Comparison of ENCODE assay signal across 10 mouse cellular contexts in the genomic region with DNA sequence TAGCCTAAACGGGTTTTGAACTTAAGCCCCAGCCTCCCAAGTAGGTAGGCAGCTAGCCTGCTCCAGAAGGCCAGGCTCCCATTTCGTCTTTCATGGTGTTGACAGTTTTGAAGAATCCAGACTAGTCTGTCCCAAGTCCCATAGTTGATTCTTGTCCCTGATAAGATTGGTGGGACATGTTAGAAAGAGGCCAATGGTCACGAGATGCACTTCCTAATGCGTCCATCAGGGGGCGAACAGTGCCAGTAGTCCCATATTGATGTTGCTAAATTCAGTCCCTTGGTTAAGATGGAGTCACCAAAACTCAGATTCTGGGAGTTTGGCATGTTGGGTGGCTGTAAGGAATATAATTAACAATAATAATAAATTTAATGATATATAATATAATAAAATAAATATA. TPM values are rescaled to one million over a fixed set of nuclear protein-coding genes. Genes with fewer than 3 reads are reported as not detected.
DNase-seq lines count a peak whose midpoint lies in the region; TF ChIP-seq lines count a peak whose summit lies in the region.
"Had no signal": no experiment of that assay in that cellular context is flagged by ENCODE, and none has a peak within 500 bp of the region (broad histone marks: within the 10 kb centered on the region; RNA-seq: fewer than 3 reads in every experiment).

No protein-coding gene starts in this region.

- DNase-seq in gastrocnemius, adult 18-20 months (ENCODE audit: low spot score) = peak; percentile 19
- DNase-seq in gastrocnemius, adult 8-10 months (ENCODE audit: low spot score in 2 of 2) = no peak
- peak; percentile 18 for DNase-seq in right cerebral cortex, adult 18-20 months
- DNase-seq in right cerebral cortex, postnatal 10 days (ENCODE audit: low spot score in 2 of 2) = no peak
- peak; percentile 49 for DNase-seq in forelimb bud, embryonic 11.5 days (ENCODE audit: low read depth, low spot score)
- peak; percentile 46 for DNase-seq in lung, adult 2 months
- peak; percentile 20 for DNase-seq in thymus, postnatal 14 days

- H3K4me3 ChIP-seq in bone marrow, adult 2 months (replicated peaks; ENCODE audit: control insufficient read depth, low read depth, low read length) = no peak overlapping the region
- no peak overlapping the region for H3K4me3 ChIP-seq in lung, adult 2 months (replicated peaks; ENCODE audit: extremely low read depth, low read depth, low read length)
- H3K4me3 ChIP-seq: hindbrain, embryonic 15.5 days; neural tube, embryonic 12.5 days had no signal

- H3K27ac ChIP-seq in bone marrow, adult 2 months (ENCODE audit: control insufficient read depth, insufficient read depth, low read depth, low read length, poor library complexity) = no peak overlapping the region
- H3K27ac ChIP-seq: hindbrain, embryonic 15.5 days; neural tube, embryonic 12.5 days had no signal

- 38% methylated on average over 5 of the region's 5 CpGs for WGBS in bone marrow, adult 2 months
- 28% methylated on average over 5 of the region's 5 CpGs for WGBS in lung, adult 2 months

- peak; percentile 57 for TF ChIP-seq CTCF in bone marrow, adult 2 months (IDR thresholded peaks at IDR 0.05; ENCODE audit: control insufficient read depth, insufficient read depth, low read length)
- peak; percentile 70 for TF ChIP-seq CTCF in lung, adult 2 months (IDR thresholded peaks at IDR 0.05; ENCODE audit: insufficient read depth, low read length)

- H3K4me1 ChIP-seq in bone marrow, adult 2 months (ENCODE audit: control insufficient read depth, insufficient read depth, low read length) = no peaks in the 10 kb centered on the region
- H3K4me1 ChIP-seq in lung, adult 2 months (ENCODE audit: control insufficient read depth, insufficient read depth, low read length) = no peaks in the 10 kb centered on the region

- no peak for TF ChIP-seq POLR2A in bone marrow, adult 2 months (IDR thresholded peaks at IDR 0.05; ENCODE audit: borderline replicate concordance, control insufficient read depth, low read depth, low read length)
- TF ChIP-seq POLR2A in lung, adult 2 months (IDR thresholded peaks at IDR 0.05; ENCODE audit: borderline replicate concordance, extremely low read depth, low read depth, low read length) = no peak

RNA-seq across cellular contexts. Expression of a gene that starts 20.6 kb away (rescaled TPM):
- total RNA-seq in gastrocnemius, adult 18-20 months (2021) = under 1 TPM in 1 of 2 experiments, not detected in 1; 0.31 TPM
- under 1 TPM in 1 of 4 experiments, not detected in 3; 0.59 TPM for total RNA-seq in gastrocnemius, adult 8-10 months (2022)
- polyA plus RNA-seq in bone marrow, adult 2 months (2011; ENCODE audit: insufficient read depth, insufficient read length, low replicate concordance, missing spikeins) = 3.4 and 9.6 TPM in 2 replicates
- 0.71 and 1.00 TPM in 2 replicates for polyA plus RNA-seq in lung, adult 2 months (2012; rRNA removed)
- polyA plus RNA-seq: hindbrain, embryonic 15.5 days; neural tube, embryonic 12.5 days had no signal

RNA-seq across cellular contexts. Expression of a gene that starts 28.7 kb away (rescaled TPM):
- not detected for total RNA-seq in gastrocnemius, adult 18-20 months (2021)
- total RNA-seq in gastrocnemius, adult 8-10 months (2022) = not detected
- polyA plus RNA-seq in bone marrow, adult 2 months (2011; ENCODE audit: insufficient read depth, insufficient read length, low replicate concordance, missing spikeins) = not detected in 2 replicates
- 11.9 and 17.1 TPM in 2 replicates for polyA plus RNA-seq in lung, adult 2 months (2012; rRNA removed)
- polyA plus RNA-seq: hindbrain, embryonic 15.5 days; neural tube, embryonic 12.5 days had no signal

RNA-seq across cellular contexts. Expression of a gene that starts 48.9 kb away (rescaled TPM):
- total RNA-seq in gastrocnemius, adult 18-20 months (2021) = not detected
- total RNA-seq in gastrocnemius, adult 8-10 months (2022) = not detected
- 0.62 TPM in 1 of 2 replicates, not detected in the other for polyA plus RNA-seq in bone marrow, adult 2 months (2011; ENCODE audit: insufficient read depth, insufficient read length, low replicate concordance, missing spikeins)
- 5.9 TPM in 2 replicates for polyA plus RNA-seq in lung, adult 2 months (2012; rRNA removed)

Comparison
In these comparisons a context has a peak if more than half of its experiments do, and no peak if none do; other contexts are left out.
1. DNase-seq: peak in gastrocnemius, adult 18-20 months (single experiment), right cerebral cortex, adult 18-20 months (single experiment), forelimb bud, embryonic 11.5 days (single experiment), lung, adult 2 months (single experiment) and thymus, postnatal 14 days (single experiment); none in gastrocnemius, adult 8-10 months (0 of 2) and right cerebral cortex, postnatal 10 days (0 of 2).